Comparison of ENCODE assay signal across 9 mouse cellular contexts in genomic region chr11:96997380-96997956, GRCm38 (mm10). TPM values are rescaled to one million over a fixed set of nuclear protein-coding genes. Genes with fewer than 3 reads are reported as not detected.
A peak's percentile ranks its signal among the peaks of the same experiment; 100 is the strongest.
DNase-seq lines count a peak whose midpoint lies in the region; ATAC-seq lines count a peak whose summit lies in the region.
"Had no signal": no experiment of that assay in that cellular context is flagged by ENCODE, and none has a peak within 500 bp of the region (broad histone marks: within the 10 kb centered on the region; RNA-seq: fewer than 3 reads in every experiment).

No protein-coding gene starts in this region.

- ATAC-seq in forebrain, embryonic 15.5 days (replicated peaks): 0 out of 2 replicates have a peak, but pooled peaks have one; percentile 51
- ATAC-seq in hindbrain, embryonic 16.5 days: peak; percentile 45; the same call in 1 of the 2 replicates
- ATAC-seq in liver, embryonic 11.5 days (replicated peaks; ENCODE audit: low FRiP score): no peak

- peak overlapping the region; percentile 36; the same call in 1 of the 2 replicates for H3K27ac ChIP-seq in forebrain, embryonic 15.5 days (replicated peaks)
- no peak overlapping the region for H3K27ac ChIP-seq in hindbrain, embryonic 16.5 days (ENCODE audit: low read depth, low read length)
- no peak overlapping the region for H3K27ac ChIP-seq in liver, embryonic 11.5 days (ENCODE audit: low read depth, low read length)

- peak overlapping the region; percentile 36 for H3K4me3 ChIP-seq in forebrain, embryonic 15.5 days
- peak overlapping the region; percentile 36 for H3K4me3 ChIP-seq in hindbrain, embryonic 16.5 days (ENCODE audit: low read length)
- H3K4me3 ChIP-seq in liver, embryonic 11.5 days (ENCODE audit: low read depth, low read length): peak overlapping the region; percentile 33

- H3K4me2 ChIP-seq in forebrain, embryonic 15.5 days (replicated peaks): peak overlapping the region; percentile 64
- H3K4me2 ChIP-seq in hindbrain, embryonic 16.5 days (ENCODE audit: low read length): peak overlapping the region; percentile 63
- H3K4me2 ChIP-seq in liver, embryonic 11.5 days: peak overlapping the region; percentile 63

- no peaks in the 10 kb centered on the region for H3K36me3 ChIP-seq in forebrain, embryonic 15.5 days
- no peaks in the 10 kb centered on the region for H3K36me3 ChIP-seq in hindbrain, embryonic 16.5 days (ENCODE audit: control insufficient read depth, insufficient read depth, low read length)
- no peaks in the 10 kb centered on the region for H3K36me3 ChIP-seq in liver, embryonic 11.5 days (ENCODE audit: control insufficient read depth, insufficient read depth, low read length)
- H3K36me3 ChIP-seq: G1E had no signal

- H3K4me1 ChIP-seq in forebrain, embryonic 15.5 days: peaks cover 17% of the 10 kb centered on the region
- H3K4me1 ChIP-seq in hindbrain, embryonic 16.5 days (ENCODE audit: control insufficient read depth, insufficient read depth, low read depth, low read length): peaks cover 7% of the 10 kb centered on the region
- H3K4me1 ChIP-seq in liver, embryonic 11.5 days (replicated peaks; ENCODE audit: control insufficient read depth, insufficient read depth, low read length): peaks cover 16% of the 10 kb centered on the region

- H3K9ac ChIP-seq in forebrain, embryonic 15.5 days (replicated peaks): peak overlapping the region; percentile 51
- peak overlapping the region; percentile 67 for H3K9ac ChIP-seq in hindbrain, embryonic 16.5 days (ENCODE audit: low read depth, low read length)
- H3K9ac ChIP-seq in liver, embryonic 11.5 days (ENCODE audit: low read depth, low read length): peak overlapping the region; percentile 38; the same call in 1 of the 2 replicates

- WGBS in forebrain, embryonic 15.5 days: 3% methylated on average over 29 of the region's 30 CpGs
- WGBS in hindbrain, embryonic 16.5 days: 3% methylated on average over 30 of the region's 30 CpGs
- WGBS in liver, embryonic 11.5 days: 12% methylated on average over 30 of the region's 30 CpGs

- peak; percentile 19 for DNase-seq in gastrocnemius, adult 18-20 months (ENCODE audit: low spot score)
- no peak for DNase-seq in gastrocnemius, postnatal 4 days (ENCODE audit: low spot score in 2 of 2)
- peak; percentile 69 for DNase-seq in adrenal gland, postnatal 10 days
- peak; percentile 52 for DNase-seq in liver, embryonic 11.5 days (ENCODE audit: low spot score)
- DNase-seq in retina, postnatal 1 day: peak; percentile 71
- DNase-seq in frontal cortex, postnatal 25 days (ENCODE audit: low spot score in 2 of 2): no peak

- H3K27me3 ChIP-seq in forebrain, embryonic 15.5 days: no peaks in the 10 kb centered on the region
- no peaks in the 10 kb centered on the region; the same call in 1 of the 2 replicates for H3K27me3 ChIP-seq in hindbrain, embryonic 16.5 days (replicated peaks; ENCODE audit: control insufficient read depth, insufficient read depth, low read length)
- peaks cover 69% of the 10 kb centered on the region for H3K27me3 ChIP-seq in liver, embryonic 11.5 days (replicated peaks; ENCODE audit: control insufficient read depth, insufficient read depth, low read length)

- H3K9me3 ChIP-seq in forebrain, embryonic 15.5 days: no peaks in the 10 kb centered on the region
- no peaks in the 10 kb centered on the region for H3K9me3 ChIP-seq in hindbrain, embryonic 16.5 days (ENCODE audit: control insufficient read depth, low read length)
- no peaks in the 10 kb centered on the region for H3K9me3 ChIP-seq in liver, embryonic 11.5 days (ENCODE audit: control insufficient read depth, low read length)
- H3K9me3 ChIP-seq: G1E had no signal

RNA-seq across cellular contexts. Expression of gene Sp2, which starts 14.7 kb away (rescaled TPM):
- total RNA-seq in gastrocnemius, adult 18-20 months (2021): 10 to 100 TPM; 11.2 TPM
- 10 to 100 TPM; 15.1 to 16.5 TPM for total RNA-seq in gastrocnemius, postnatal 4 days (2021)
- 10 to 100 TPM; 14.3 to 16.3 TPM for total RNA-seq in adrenal gland, postnatal 10 days (2021)
- 14.9 and 16.1 TPM in 2 replicates for polyA plus RNA-seq in forebrain, embryonic 15.5 days (2015; fragmentation: Nextera tagmentation; extraction: Ambion mirVana)
- polyA plus RNA-seq in hindbrain, embryonic 16.5 days (2015; fragmentation: Nextera tagmentation; extraction: Ambion mirVana): 13.5 and 19.0 TPM in 2 replicates
- polyA plus RNA-seq in liver, embryonic 11.5 days (2014; fragmentation: Nextera tagmentation; extraction: Ambion mirVana): 18.3 and 18.9 TPM in 2 replicates

RNA-seq across cellular contexts. Expression of gene Sp6, which starts 15.7 kb away (rescaled TPM):
- total RNA-seq in gastrocnemius, adult 18-20 months (2021): under 1 TPM; 0.09 to 0.14 TPM
- total RNA-seq in gastrocnemius, postnatal 4 days (2021): under 1 TPM; 0.27 to 0.34 TPM
- total RNA-seq in adrenal gland, postnatal 10 days (2021): under 1 TPM; 0.18 to 0.30 TPM
- 0.10 and 0.43 TPM in 2 replicates for polyA plus RNA-seq in forebrain, embryonic 15.5 days (2015; fragmentation: Nextera tagmentation; extraction: Ambion mirVana)
- 0.32 and 0.35 TPM in 2 replicates for polyA plus RNA-seq in hindbrain, embryonic 16.5 days (2015; fragmentation: Nextera tagmentation; extraction: Ambion mirVana)
- 0.17 TPM in 1 of 2 replicates, not detected in the other for polyA plus RNA-seq in liver, embryonic 11.5 days (2014; fragmentation: Nextera tagmentation; extraction: Ambion mirVana)
- polyA plus RNA-seq: G1E had no signal

RNA-seq across cellular contexts. Expression of gene Scrn2, which starts 32.3 kb away (rescaled TPM):
- 10 to 100 TPM; 13.1 to 13.2 TPM for total RNA-seq in gastrocnemius, adult 18-20 months (2021)
- 10 to 100 TPM; 12.2 to 15.8 TPM for total RNA-seq in gastrocnemius, postnatal 4 days (2021)
- total RNA-seq in adrenal gland, postnatal 10 days (2021): 10 to 100 TPM; 22.5 to 25.9 TPM
- polyA plus RNA-seq in forebrain, embryonic 15.5 days (2015; fragmentation: Nextera tagmentation; extraction: Ambion mirVana): 16.0 and 17.2 TPM in 2 replicates
- polyA plus RNA-seq in hindbrain, embryonic 16.5 days (2015; fragmentation: Nextera tagmentation; extraction: Ambion mirVana): 14.5 and 16.8 TPM in 2 replicates
- polyA plus RNA-seq in liver, embryonic 11.5 days (2014; fragmentation: Nextera tagmentation; extraction: Ambion mirVana): 16.4 and 17.6 TPM in 2 replicates

RNA-seq across cellular contexts. Expression of gene Lrrc46, which starts 43.7 kb away (rescaled TPM):
- under 1 TPM in 1 of 2 experiments, not detected in 1; 0.16 TPM for total RNA-seq in gastrocnemius, adult 18-20 months (2021)
- under 1 TPM in 1 of 2 experiments, not detected in 1; 0.47 TPM for total RNA-seq in gastrocnemius, postnatal 4 days (2021)
- total RNA-seq in adrenal gland, postnatal 10 days (2021): 1 to 10 TPM; 1.0 to 1.1 TPM
- 2.9 and 4.6 TPM in 2 replicates for polyA plus RNA-seq in forebrain, embryonic 15.5 days (2015; fragmentation: Nextera tagmentation; extraction: Ambion mirVana)
- polyA plus RNA-seq in hindbrain, embryonic 16.5 days (2015; fragmentation: Nextera tagmentation; extraction: Ambion mirVana): 3.4 and 3.9 TPM in 2 replicates
- 0.49 and 0.58 TPM in 2 replicates for polyA plus RNA-seq in liver, embryonic 11.5 days (2014; fragmentation: Nextera tagmentation; extraction: Ambion mirVana)

RNA-seq across cellular contexts. Expression of gene Mrpl10, which starts 43.9 kb away (rescaled TPM):
- total RNA-seq in gastrocnemius, adult 18-20 months (2021): 10 to 100 TPM; 41.4 to 45.6 TPM
- total RNA-seq in gastrocnemius, postnatal 4 days (2021): 10 to 100 TPM; 56.4 to 59.2 TPM
- 100 to 1,000 TPM; 137 to 139 TPM for total RNA-seq in adrenal gland, postnatal 10 days (2021)
- 57.0 and 58.4 TPM in 2 replicates for polyA plus RNA-seq in forebrain, embryonic 15.5 days (2015; fragmentation: Nextera tagmentation; extraction: Ambion mirVana)
- 63.4 and 66.9 TPM in 2 replicates for polyA plus RNA-seq in hindbrain, embryonic 16.5 days (2015; fragmentation: Nextera tagmentation; extraction: Ambion mirVana)
- 86.1 and 89.7 TPM in 2 replicates for polyA plus RNA-seq in liver, embryonic 11.5 days (2014; fragmentation: Nextera tagmentation; extraction: Ambion mirVana)

Comparison
In these comparisons a context has a peak if more than half of its experiments do, and no peak if none do; other contexts are left out.
1. DNase-seq: peak in gastrocnemius, adult 18-20 months (single experiment), adrenal gland, postnatal 10 days (single experiment), liver, embryonic 11.5 days (single experiment) and retina, postnatal 1 day (single experiment); none in gastrocnemius, postnatal 4 days (0 of 2) and frontal cortex, postnatal 25 days (0 of 2).
2. Peak in every context shown above with its lines, with median percentiles within 50 percentile points of each other: H3K4me2 ChIP-seq, H3K4me3 ChIP-seq and H3K9ac ChIP-seq.